Mouse (Mus musculus) embryo, embryonic 10 days (tissue): ENCODE data around the gene Trim47.
"Not testable (repeated sequence)": the region's sequence is repeated elsewhere in the genome, so short reads cannot be mapped to it uniquely, and the experiment has no call there.

Source experiments
- DNase-seq: peaks from one replicate; pipeline ENCODE4 v3.0.0-alpha.2; 2015; ENCODE audit warnings: low spot score

Trim47 gene

DNA sequence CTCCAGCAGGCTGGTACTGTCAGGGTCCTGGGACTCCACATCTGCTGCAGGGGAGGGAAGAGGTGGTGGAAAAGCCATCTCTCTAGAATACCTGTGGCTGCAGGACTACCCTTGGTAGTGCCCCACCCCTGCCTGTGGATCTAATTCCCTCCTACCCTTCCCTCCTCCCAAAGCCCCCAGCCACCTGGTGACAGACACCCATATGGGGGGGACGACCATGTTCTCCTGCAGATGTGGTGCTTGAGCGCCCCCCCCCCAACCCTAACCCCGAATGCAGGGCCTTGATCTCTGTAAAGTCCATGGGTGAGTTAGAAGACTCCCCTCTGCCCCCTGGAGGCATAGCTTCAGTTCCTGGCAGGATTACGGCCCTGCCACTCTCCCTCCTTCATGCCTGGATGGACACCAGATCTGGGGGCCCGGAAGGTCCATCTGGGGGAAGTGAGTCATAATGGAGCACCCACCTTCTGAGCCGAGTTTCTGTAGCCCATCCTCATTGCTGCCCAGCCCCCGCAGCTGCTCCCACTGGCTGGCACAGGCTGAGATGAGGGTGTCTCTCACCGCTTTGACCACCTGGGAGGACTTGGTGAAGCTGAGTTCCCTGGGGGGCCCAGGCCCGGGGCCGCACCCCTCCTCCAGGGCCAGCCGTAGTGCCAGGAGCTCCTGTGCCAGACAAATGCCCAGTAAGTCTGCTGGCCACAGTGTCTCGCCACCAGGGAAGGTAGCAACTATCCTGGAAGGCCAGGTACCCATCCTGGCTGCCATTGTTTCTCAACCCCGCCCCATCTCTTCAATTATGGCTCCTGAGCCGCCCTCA, 19.8 kb downstream of the Trim47 start:
- peak; percentile 38 for DNase-seq

DNA sequence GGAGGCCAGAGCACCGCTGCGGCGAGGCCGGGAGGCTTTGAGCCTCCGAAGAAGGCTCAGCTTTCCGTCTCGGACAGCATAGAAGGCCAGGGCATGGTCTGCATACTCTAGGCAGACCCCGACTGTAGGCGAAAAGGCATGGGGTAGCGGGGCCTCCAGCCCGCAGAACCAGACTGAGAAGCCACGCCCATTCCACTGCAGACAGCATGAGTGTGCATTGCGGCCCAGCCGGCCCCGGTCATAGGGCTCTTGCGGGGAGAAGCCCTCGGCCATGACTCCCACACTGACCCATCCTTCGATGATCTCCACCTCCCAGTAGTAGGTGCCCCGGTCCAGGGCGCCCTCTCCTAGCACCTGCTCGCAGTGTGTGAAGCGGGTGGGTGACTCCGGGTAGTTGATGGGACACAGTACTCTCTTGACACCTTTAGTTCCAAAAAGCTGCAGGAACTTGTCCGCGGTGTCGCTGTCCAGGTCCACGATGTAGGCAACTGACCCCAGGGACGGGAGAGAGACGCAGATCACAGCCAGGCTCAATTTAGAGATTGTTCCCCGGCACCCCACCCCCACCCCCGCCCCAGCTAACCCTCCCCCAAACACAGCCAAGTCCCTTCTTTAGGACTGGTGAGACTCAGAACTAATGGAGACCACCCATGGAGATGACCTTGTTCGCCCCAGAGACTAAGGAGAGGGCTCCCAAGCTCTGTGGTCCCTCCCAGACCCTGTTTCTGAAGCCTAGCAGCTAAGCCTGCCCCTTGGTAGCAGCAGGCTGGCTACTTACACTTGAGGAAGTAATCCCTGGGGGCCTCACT, 20.7 kb downstream of the Trim47 start:
- DNase-seq = peak; percentile 64

DNA sequence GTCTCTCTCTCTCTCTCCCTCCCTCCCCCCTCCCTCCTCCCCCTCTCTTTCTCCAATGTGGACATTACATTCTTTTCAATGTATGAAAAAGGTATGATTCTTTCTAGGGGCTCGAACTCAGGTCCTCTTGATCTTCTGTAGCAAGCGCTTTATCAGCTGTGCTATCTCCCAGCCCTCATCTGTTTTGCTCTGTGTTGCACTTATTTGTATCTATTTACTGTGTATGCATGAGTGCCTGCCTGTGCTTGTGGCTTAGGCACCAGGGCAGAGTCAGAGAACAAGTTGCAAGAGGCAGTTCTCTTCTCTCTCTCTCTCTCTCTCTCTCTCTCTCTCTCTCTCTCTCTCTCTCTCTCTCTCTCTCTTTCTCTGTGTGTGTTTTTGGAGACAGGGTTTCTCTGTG, 21.9 kb downstream of the Trim47 start:
- DNase-seq = no peak

DNA sequence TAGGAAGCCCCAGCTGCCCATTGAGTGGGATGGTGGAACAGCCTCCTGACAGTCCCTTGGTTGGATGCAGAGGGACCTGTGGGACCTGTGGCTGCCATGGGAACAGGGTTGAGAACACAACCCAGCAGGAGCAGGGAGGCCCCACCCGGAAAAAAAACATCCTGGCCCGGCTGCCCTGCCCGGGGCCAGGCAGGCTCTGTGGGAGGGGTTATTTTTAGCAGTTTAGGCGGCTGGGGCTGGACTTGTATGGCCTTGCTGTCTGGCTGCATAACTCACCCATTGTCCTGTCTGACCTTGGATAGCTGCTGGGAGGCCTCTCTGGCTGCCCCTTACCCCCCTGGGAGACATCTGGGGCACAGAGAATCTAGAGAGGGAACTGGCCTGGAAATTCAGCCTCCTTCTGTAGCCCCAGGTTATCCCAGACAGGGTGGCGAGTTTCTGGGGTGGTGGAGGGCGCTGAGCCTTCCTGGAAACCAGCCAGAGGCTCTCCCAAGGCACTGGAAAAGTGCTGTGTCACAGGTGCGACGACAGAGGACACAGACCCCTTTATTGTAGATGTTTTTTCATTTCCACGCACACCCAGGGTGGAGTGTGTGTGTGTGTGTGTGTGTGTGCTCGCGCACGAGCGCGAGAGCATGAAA, 22.9 kb downstream of the Trim47 start:
- DNase-seq = peak; percentile 57

DNA sequence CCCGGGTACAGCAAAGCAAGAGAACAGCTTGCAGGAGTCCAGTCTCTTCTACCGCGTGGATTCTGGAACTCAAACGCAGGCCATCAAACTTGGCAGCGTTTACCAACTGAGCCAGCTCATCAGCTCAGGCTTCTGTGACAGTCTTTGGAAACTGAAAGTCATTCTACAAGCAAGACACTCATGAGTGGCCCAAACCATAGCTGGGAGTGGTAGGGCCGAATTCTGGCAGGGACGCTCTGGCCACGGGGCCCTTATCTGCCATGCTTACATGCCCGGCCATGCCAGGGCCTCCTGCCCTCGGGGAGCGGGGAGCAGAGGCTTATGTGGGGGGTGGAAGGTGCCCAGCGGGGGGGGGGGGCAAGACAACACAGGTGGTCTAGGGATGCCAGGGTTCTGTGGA, 23.4 kb downstream of the Trim47 start:
- no peak for DNase-seq

DNA sequence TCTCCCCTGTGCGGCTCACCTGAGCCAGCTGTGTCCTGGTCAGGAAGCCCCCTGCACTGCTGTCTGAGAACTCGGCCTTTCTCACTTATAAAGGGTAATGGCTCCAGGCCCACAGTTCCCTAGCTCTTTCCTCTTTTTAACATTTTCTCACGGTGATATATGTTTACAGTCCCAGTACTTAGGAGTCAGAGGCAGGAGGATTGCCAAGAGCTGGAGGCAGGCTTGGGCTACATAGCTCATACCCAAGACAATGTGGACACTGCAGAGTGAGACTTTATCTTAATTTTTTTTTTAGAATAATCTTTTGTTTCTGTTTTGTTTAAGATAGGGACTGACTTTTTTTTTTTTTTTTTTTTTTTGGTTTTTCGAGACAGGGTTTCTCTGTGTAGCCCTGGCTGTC, 24.5 kb downstream of the Trim47 start:
- no peak for DNase-seq

DNA sequence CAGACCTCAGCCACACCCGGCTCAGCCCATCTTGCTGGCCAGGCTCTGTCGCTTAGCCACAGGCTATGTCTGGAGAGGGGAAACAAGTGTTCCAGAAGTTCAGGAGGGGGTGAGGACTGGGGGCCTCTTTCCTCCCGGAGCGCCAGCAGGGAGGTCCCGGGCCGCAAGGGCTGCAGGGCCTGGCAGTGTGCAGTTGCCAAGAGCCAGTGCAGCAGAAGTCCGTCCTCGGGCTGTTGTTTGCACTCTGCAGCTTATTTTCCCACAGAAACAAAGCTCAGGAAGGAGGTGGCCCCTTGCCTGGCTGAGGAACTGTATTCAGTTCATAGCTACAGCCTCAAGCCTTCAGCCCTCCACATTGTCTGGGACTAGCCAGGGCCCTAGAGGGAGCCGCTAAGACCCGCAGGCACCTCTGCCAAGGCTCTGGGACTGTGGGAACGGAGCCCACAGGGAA, 25.1 kb downstream of the Trim47 start:
- DNase-seq = peak; percentile 32

DNA sequence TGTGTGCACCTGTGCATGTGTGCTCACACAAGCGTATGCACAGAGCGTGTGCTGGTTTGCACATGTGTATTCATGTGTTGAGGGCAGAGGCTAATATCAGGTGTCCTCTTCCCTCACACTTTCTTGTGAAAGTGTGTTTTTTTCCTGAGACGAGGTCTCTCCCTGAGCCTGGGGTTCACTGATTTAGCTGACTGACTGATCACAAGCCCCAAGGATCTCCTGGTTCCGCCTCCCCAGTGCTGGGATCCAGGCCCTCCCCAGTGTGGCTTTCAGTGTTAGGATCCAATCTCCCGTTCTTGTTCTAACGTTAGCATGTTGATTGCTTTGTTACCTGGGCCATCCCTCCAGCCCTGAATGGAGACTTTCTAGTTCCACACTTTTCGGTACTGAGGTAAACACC, 26.2 kb downstream of the Trim47 start:
- DNase-seq = no peak

DNA sequence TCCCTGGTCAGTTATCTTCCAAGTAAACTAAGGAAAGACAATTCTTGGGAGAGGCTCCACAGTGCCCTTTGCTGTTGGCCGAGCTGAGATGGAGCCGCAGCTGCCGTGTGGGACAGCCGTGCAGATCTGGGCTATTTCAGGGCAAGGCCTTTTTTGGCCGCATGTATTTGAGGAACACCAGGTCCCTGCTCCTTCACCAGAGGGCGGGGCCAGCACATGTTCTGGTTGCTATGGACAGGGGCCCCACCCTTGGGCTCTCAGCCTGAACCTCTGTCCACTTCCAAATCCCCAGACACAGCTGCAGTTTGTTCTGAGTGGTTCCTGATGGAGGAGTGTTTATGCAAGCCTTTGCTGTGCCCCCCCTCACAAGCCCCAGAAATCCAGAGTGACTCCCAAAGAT, 26.6 kb downstream of the Trim47 start:
- no peak for DNase-seq

DNA sequence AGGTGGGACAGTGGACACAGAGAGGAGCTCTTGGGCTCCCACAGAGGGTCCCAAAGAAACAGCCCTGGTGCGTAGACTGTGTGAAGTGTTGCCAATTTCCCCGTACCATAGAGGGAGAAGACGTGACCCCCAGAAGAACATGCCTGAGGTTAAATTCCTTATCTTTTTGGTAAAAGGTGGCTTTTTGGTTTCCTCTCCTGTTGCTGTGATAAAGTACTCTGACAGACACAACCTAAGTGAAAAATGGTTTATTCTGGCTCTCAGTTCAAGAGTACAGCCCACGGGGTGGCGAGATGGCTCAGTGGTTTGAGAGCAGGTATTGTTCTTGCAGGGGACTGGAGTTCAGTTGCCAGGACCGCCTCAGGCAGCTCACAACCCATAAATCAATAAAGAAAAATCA, 27.5 kb downstream of the Trim47 start:
- no peak for DNase-seq

DNA sequence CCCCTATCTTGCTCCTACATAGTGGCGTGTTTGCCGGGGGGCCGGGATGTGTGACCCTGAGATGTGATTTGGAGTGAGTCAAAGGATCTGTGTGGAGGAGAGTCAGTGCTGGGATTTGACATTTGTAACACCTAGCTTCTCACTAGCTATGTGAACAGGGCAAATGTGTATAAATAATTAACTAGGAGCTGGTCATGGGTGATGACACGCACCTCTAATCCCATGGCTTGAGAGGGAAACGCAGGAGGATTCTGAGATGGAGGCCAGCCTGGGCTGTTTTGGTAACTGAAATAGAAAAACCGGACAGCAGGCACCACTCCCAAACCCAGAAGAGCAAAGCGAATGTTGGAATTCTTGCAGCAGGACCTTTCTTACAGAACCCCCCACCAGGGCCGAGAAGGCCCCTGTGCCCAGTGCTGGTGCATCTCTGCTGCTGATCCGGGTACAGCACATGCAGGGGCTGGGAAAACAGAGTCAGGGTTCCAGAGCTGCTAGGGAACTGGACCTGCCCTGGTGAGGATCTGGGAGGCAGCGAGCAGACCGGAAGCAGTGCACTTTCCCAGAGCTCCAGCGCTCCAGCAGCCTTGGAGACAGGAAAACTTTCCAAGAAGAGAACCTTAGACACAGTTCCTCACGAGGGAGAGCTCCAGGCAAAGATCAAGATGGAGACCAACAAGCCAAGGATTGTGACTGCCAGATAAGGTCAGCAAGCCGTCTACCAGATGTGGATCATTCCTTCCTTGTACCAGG, 28.1 kb downstream of the Trim47 start:
- DNase-seq = no peak

DNA sequence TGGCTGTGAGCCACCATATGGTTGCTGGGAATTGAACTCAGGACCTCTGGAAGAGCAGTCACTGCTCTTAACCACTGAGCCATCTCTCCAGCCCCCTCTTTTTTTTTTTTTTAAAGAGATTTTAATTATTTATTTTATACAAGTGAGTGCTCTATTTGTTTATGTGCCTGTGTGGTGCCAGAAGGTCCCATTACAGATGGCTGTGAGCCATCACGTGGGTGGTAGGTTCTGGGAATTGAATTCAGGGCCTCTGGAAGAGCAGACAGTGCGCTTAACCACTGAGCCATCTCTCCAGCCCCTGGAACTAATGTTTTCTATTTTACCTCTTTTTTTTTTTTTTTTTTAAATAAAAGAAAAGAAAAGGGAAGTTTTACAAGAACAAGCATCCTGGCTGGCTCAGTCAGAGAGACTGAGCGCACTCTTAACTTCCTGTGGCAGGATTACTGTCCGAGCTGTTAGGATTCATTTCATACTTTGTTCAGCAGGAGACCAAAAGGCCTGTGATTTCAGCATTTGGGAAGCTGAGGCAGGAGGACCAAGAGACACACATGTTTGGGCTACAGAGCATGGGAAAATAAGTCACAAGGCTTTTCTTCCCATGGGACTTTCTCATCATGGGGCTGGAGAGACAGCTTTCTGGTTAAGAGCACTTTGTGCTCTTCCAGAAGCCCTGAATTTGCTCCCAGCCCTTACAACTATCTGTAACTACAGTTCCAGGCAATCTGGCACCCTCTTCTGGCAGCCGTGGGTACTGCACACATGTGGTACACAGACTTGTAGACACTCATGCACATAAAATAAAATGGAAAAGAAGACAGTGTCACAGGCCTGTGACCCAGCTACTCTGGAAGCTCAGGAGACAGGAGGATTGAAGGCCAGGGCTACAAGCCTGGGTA, 30.5 kb downstream of the Trim47 start:
- peak; percentile 47 for DNase-seq

DNA sequence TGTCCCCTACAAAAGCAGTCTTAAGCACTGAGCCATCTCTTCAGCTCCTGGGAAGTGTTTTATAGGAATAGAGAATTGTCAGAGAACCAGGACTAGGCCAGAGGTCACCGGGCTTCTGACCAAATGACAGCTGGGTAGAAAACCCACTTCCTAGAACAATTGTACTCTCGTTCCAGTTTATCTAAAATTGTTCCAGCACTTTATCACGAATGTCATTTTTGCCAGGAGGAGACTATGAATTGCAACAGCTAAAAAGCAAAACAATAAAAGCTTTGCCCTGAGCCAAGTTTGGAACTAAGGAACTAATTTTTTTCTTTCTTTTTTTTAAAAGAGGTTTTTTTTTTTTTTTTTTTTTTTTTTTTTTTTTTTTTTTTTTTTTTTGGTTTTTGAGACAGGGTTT, 31.4 kb downstream of the Trim47 start:
- no peak for DNase-seq

DNA sequence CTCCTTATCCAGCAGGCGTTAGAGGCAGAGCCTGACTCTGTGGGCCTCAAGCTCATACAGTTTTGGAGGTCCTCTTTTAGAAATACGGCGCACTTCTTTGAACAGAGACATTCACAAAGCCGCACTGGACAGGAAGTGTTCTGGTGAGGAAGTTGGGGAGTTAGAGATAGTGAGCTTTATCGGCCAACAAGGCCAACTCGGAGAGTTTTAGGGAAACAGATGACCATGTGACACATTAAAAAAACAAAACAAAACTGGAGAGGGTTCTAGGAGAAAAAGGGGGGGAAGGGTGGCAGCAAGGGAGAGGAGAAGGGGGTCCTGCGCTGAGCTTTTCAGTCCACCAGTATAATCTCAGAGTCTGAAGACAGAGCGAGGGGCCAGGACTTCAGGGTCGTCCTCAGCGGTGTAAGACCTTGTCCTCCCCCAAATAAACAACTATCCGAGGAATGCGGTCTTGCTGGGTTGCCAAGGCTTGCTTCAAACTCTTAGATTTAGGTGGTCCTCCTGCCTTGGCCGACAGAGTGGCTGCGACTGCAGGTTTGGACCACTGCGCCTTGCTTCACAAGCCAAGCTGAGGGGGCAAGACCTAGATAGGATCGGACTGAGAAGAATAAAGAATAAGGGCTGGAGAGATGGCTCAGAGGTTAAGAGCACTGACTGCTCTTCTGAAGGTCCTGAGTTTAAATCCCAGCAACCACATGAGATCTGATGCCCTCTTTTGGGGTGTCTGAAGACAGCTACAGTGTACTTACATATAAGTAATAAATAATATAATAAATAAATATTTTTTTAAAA, 33.0 kb downstream of the Trim47 start:
- DNase-seq = no peak

DNA sequence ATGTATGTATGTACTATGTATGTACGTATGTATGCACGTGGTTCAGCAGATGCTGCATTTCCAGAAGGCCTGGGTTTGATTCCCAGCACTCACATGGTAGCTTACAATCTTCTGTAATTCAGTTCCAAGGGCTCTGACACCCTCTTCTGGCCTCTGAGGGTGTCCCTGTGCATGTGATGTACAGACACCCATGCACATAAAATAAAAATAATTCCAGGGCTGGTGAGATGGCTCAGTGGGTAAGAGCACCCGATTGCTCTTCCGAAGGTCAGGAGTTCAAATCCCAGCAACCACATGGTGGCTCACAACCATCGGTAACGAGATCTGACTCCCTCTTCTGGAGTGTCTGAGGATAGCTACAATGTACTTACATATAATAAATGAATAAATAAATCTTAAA, 34.1 kb downstream of the Trim47 start:
- not testable (repeated sequence) for DNase-seq

DNA sequence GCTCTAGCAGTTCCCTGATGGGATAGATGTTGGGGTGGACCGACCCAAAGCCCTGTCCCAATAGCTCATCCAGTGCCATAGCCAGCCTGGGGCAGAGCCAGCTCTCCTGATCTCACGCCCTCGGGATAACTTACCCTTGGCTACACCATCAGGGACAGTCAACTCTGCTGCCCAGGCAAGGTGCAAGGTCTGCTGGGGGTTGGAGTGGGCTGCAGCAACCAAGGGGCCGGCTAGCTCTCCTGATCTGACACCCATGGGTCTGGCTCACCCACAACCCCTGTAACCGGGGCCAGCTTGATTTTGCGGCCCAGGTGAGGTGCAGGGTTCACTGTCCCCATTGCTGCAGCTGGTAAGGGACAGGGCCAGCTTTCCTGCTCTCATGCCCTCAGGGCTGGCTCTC, 35.4 kb downstream of the Trim47 start:
- DNase-seq = no peak

DNA sequence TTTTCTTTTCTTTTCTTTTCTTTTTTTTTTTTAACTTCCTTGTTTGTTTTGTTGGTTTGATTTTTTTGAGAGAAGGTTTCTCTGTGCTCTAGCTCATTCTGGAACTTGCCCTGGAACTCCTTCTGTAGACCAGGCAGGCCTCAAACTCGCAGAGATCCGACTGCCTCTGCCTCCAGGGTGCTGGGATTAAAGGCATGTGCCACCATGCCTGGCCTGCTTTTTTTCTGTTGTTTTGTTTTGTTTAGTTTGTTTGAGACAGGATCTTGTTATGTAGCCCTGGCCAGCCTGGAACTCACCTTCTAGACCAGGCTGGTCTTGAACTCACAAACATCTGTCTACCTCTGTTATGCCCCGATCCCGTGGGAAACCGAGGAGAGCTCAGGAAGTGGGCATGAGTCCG, 37.5 kb downstream of the Trim47 start:
- no peak for DNase-seq

DNA sequence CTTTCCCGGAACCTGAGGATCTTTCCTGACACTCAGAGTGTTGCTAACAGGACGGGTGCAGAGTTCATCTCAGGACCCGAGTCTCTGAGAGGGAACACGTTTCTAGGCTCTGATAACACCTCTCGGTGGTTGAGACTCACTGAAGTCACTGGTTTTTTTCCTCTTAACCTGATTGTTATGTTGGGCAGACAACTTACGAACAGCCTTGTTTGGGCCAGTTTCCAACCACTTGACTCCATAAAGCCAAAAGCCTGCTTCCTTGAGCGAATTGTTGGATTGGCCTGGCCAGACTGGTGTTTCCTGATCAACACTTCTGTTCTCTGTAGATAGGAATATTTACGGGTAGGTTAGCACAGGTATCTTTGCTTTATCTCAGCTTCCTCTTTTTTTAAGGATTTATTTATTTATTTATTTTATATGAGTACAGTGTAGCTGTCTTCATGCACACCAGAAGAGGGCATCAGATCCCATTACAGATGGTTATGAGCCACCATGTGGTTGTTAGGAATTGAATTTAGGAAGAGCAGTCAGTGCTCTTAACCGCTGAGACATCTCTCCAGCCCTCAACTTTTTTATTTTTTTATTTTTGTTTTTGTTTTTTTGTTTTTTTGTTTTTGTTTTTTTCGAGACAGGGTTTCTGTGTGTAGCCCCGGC, 38.1 kb downstream of the Trim47 start:
- DNase-seq = no peak

DNA sequence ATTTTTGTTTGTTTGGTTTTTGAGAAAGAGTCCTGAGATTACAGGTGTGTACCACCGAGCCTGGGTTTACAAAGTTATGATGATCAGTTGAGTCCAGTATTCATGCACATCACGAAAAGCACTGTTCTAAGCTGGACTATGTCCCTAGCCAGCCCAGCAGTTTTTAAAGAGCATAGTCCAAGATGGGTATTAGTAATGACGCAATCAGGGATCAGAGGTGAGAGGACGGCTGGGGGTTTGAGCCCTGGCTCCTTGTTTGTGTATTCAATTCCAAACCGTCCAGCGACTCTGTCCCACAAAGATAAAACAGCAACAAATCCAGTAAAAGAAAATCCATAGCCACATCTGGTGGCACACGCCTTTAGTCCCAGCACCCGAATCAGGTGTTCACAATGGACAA, 38.8 kb downstream of the Trim47 start:
- DNase-seq = no peak
